Mouse (Mus musculus): ENCODE measurements around the gene Rhod.

- TF ChIP-seq GATA1 (IDR thresholded peaks at IDR 0.05; ENCODE audit: low read length): no peak
- TF ChIP-seq TAL1 (IDR thresholded peaks at IDR 0.05; ENCODE audit: low read length): no peak
Observed at GRCm38 (mm10) chr19:4433756-4434155, 5.5 kb downstream of the Rhod start.
